Mouse (Mus musculus) megakaryocyte progenitor cell, adult 5-6 weeks (primary cell): ENCODE results near the gene 4632433K11Rik. TPM values are rescaled to one million over a fixed set of nuclear protein-coding genes. Genes with fewer than 3 reads are reported as not detected.

Experiments used
- ATAC-seq: replicated peaks from 2 replicates; pipeline ENCODE4 v1.8.0; 2016; ENCODE audit warnings: mild to moderate bottlenecking, moderate TSS enrichment, inconsistent platforms; ENCODE audit not compliant: poor library complexity
- total RNA-seq, 2 experiments: library from RNA; stranded (forward) in 1 of 2; stranded (reverse) in 1 of 2; fragments of 157-497, 149-512 nt in 1 of 2; fragments of 200-1000 nt in 1 of 2; gene quantifications; 2 replicates each; pipeline versions ENCODE4 v1.2.3 to v1.2.4; 2015 to 2017

Gene 4632433K11Rik
- total RNA-seq, 2 experiments from 2014 or later: not detected

DNA sequence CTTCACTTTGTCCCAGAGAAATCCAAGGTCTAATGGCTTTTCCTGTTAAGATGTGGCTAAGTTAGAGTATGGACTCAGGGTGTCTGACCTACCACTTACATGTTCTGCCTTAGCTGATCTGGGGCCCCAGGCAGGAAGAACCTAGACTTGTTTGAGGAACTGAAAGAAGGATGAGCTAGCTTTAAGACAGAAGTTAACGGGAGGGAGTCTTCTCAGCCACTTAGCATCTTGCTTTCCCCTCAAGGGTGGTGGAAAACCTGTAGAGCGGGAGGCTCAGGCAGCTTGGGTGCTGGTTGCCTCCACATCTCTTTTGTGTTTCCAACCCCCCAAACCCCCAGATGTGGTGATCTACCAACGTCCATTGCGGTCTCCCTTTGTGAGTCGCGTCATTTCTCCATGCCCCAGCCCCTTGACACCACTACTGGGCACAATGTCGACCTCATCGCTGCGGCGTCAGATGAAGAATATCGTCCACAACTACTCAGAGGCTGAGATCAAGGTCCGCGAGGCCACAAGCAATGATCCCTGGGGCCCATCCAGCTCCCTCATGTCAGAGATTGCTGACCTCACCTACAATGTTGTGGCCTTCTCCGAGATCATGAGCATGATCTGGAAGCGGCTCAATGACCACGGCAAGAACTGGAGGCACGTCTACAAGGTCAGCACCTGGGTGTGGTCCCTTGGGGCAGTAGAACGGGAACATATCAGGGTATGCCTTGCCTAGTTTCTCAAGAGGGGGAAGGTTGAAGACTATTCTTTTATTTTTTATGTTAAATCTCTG is 49.6 kb downstream of the 4632433K11Rik start:
- peak; percentile 16 for ATAC-seq

Other genes with a start within 250 kb of the 4632433K11Rik start
- 6.2 and 10.5 TPM in 2 replicates for gene Tmem238, start 244.5 kb upstream of the 4632433K11Rik start, total RNA-seq (2015)
- gene Tmem238, start 244.5 kb upstream of the 4632433K11Rik start, total RNA-seq (2017): 5.4 and 5.5 TPM in 2 replicates
- 1,898 and 2,111 TPM in 2 replicates for gene Rpl28, start 241.2 kb upstream of the 4632433K11Rik start, total RNA-seq (2015)
- 686 and 710 TPM in 2 replicates for gene Rpl28, start 241.2 kb upstream of the 4632433K11Rik start, total RNA-seq (2017)
- 280 and 341 TPM in 2 replicates for gene Ube2s, start 221.5 kb upstream of the 4632433K11Rik start, total RNA-seq (2015)
- gene Ube2s, start 221.5 kb upstream of the 4632433K11Rik start, total RNA-seq (2017): 169 and 190 TPM in 2 replicates
- 0.05 TPM in 1 of 2 replicates, not detected in the other for gene Shisa7, start 189.4 kb upstream of the 4632433K11Rik start, total RNA-seq (2015)
- not detected in 2 replicates for gene Shisa7, start 189.4 kb upstream of the 4632433K11Rik start, total RNA-seq (2017)
- 9.1 and 13.4 TPM in 2 replicates for gene Isoc2b, start 163.9 kb upstream of the 4632433K11Rik start, total RNA-seq (2015)
- 34.9 and 98.1 TPM in 2 replicates for gene Isoc2b, start 163.9 kb upstream of the 4632433K11Rik start, total RNA-seq (2017)
- 2.4 and 3.1 TPM in 2 replicates for gene Isoc2a, start 157.0 kb upstream of the 4632433K11Rik start, total RNA-seq (2015)
- 7.3 and 8.7 TPM in 2 replicates for gene Isoc2a, start 157.0 kb upstream of the 4632433K11Rik start, total RNA-seq (2017)
- not detected in 2 replicates for gene Gm36210, start 127.6 kb upstream of the 4632433K11Rik start, total RNA-seq (2015)
- gene Gm36210, start 127.6 kb upstream of the 4632433K11Rik start, total RNA-seq (2017): not detected in 2 replicates
- gene Zfp628, start 118.9 kb upstream of the 4632433K11Rik start, total RNA-seq (2015): 7.4 and 8.0 TPM in 2 replicates
- gene Zfp628, start 118.9 kb upstream of the 4632433K11Rik start, total RNA-seq (2017): 1.9 and 2.7 TPM in 2 replicates
- 0.20 and 0.64 TPM in 2 replicates for gene Nat14, start 112.1 kb upstream of the 4632433K11Rik start, total RNA-seq (2015)
- gene Nat14, start 112.1 kb upstream of the 4632433K11Rik start, total RNA-seq (2017): not detected in 2 replicates
- not detected in 2 replicates for gene Ssc5d, start 108.3 kb upstream of the 4632433K11Rik start, total RNA-seq (2015)
- 0.10 TPM in 1 of 2 replicates, not detected in the other for gene Ssc5d, start 108.3 kb upstream of the 4632433K11Rik start, total RNA-seq (2017)
- gene Sbk2, start 69.7 kb upstream of the 4632433K11Rik start, total RNA-seq (2015): not detected in 2 replicates
- gene Sbk2, start 69.7 kb upstream of the 4632433K11Rik start, total RNA-seq (2017): not detected in 2 replicates
- not detected in 2 replicates for gene Sbk3, start 63.0 kb upstream of the 4632433K11Rik start, total RNA-seq (2015)
- not detected in 2 replicates for gene Sbk3, start 63.0 kb upstream of the 4632433K11Rik start, total RNA-seq (2017)
- gene Zfp579, start 38.0 kb upstream of the 4632433K11Rik start, total RNA-seq (2015): 11.1 and 14.3 TPM in 2 replicates
- 2.7 and 4.2 TPM in 2 replicates for gene Zfp579, start 38.0 kb upstream of the 4632433K11Rik start, total RNA-seq (2017)
- gene Zfp524, start 19.7 kb upstream of the 4632433K11Rik start, total RNA-seq (2015): 11.0 and 13.0 TPM in 2 replicates
- 5.5 and 7.4 TPM in 2 replicates for gene Zfp524, start 19.7 kb upstream of the 4632433K11Rik start, total RNA-seq (2017)
- 35.6 and 39.2 TPM in 2 replicates for gene Fiz1, start 19.4 kb upstream of the 4632433K11Rik start, total RNA-seq (2015)
- gene Fiz1, start 19.4 kb upstream of the 4632433K11Rik start, total RNA-seq (2017): 17.7 and 24.0 TPM in 2 replicates
- 1.9 and 4.6 TPM in 2 replicates for gene Gm44973, start 18.6 kb upstream of the 4632433K11Rik start, total RNA-seq (2015)
- not detected in 2 replicates for gene Gm44973, start 18.6 kb upstream of the 4632433K11Rik start, total RNA-seq (2017)
- 13.2 and 14.5 TPM in 2 replicates for gene Zfp865, start 13.7 kb upstream of the 4632433K11Rik start, total RNA-seq (2015)
- 12.4 and 14.4 TPM in 2 replicates for gene Zfp865, start 13.7 kb upstream of the 4632433K11Rik start, total RNA-seq (2017)
- gene Ccdc106, start 13.6 kb upstream of the 4632433K11Rik start, total RNA-seq (2015): 0.57 TPM in 1 of 2 replicates, not detected in the other
- 0.21 TPM in 1 of 2 replicates, not detected in the other for gene Ccdc106, start 13.6 kb upstream of the 4632433K11Rik start, total RNA-seq (2017)
- gene Zfp784, start 4.3 kb downstream of the 4632433K11Rik start, total RNA-seq (2015): 0.72 and 1.5 TPM in 2 replicates
- 1.6 and 1.7 TPM in 2 replicates for gene Zfp784, start 4.3 kb downstream of the 4632433K11Rik start, total RNA-seq (2017)
- 2.3 and 3.0 TPM in 2 replicates for gene Zfp580, start 17.4 kb downstream of the 4632433K11Rik start, total RNA-seq (2015)
- 0.24 and 0.67 TPM in 2 replicates for gene Zfp580, start 17.4 kb downstream of the 4632433K11Rik start, total RNA-seq (2017)
- gene U2af2, start 28.0 kb downstream of the 4632433K11Rik start, total RNA-seq (2015): 99.3 TPM in 2 replicates
- gene U2af2, start 28.0 kb downstream of the 4632433K11Rik start, total RNA-seq (2017): 225 and 247 TPM in 2 replicates
- gene Epn1, start 46.1 kb downstream of the 4632433K11Rik start, total RNA-seq (2015): 41.0 and 42.0 TPM in 2 replicates
- gene Epn1, start 46.1 kb downstream of the 4632433K11Rik start, total RNA-seq (2017): 37.0 and 51.5 TPM in 2 replicates
- not detected in 2 replicates for gene Rfpl4, start 82.8 kb downstream of the 4632433K11Rik start, total RNA-seq (2015)
- not detected in 2 replicates for gene Rfpl4, start 82.8 kb downstream of the 4632433K11Rik start, total RNA-seq (2017)
- gene Rasl2-9, start 91.8 kb downstream of the 4632433K11Rik start, total RNA-seq (2015): not detected in 2 replicates
- gene Rasl2-9, start 91.8 kb downstream of the 4632433K11Rik start, total RNA-seq (2017): not detected in 2 replicates
- not detected in 2 replicates for gene Vmn1r55, start 115.6 kb downstream of the 4632433K11Rik start, total RNA-seq (2015)
- not detected in 2 replicates for gene Vmn1r55, start 115.6 kb downstream of the 4632433K11Rik start, total RNA-seq (2017)
- not detected in 2 replicates for gene Vmn1r56, start 162.6 kb downstream of the 4632433K11Rik start, total RNA-seq (2015)
- gene Vmn1r56, start 162.6 kb downstream of the 4632433K11Rik start, total RNA-seq (2017): not detected in 2 replicates
- not detected in 2 replicates for gene Vmn1r57, start 184.4 kb downstream of the 4632433K11Rik start, total RNA-seq (2015)
- not detected in 2 replicates for gene Vmn1r57, start 184.4 kb downstream of the 4632433K11Rik start, total RNA-seq (2017)